Mouse (Mus musculus): ENCODE data around the gene Lrp1.

Lrp1 gene

GRCm38 (mm10) chr10:127496156-127496555, 124.8 kb downstream of the Lrp1 start:
- DNase-seq, result no peak

GRCm38 (mm10) chr10:127492118-127492517, 128.8 kb downstream of the Lrp1 start:
- no peak for DNase-seq

GRCm38 (mm10) chr10:127491128-127491512, 129.8 kb downstream of the Lrp1 start:
- DNase-seq, result no peak

- no peak for DNase-seq
These were observed 130.5 kb downstream of the Lrp1 start for GRCm38 (mm10) chr10:127490160-127491127.

GRCm38 (mm10) chr10:127488856-127489255, 132.1 kb downstream of the Lrp1 start:
- no peak for DNase-seq
